Mouse (Mus musculus): ENCODE results near the gene Nrp1.

Gene Nrp1

DNA sequence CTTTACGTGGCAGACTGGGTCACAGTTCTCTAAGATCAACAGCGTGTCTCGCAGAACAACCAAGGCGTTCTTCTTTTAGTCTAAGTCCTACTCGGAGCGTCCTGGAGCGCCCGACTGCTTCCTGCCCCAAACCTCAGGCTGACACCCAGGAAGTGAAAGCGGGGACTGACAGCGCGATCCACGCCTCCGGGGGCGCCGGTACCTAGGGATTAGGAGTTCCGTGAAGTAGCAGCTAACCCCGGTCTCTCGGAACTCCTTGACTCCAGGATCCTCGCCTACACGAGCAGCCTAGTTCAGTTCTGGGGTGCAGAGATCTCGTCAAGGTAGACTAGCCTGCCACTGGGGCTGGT is at the start of gene Nrp1:
Gene Nrp1, plus strand, starts transcription at position 199 of the 350 bp plus-strand sequence.
- peak in 1 of 2 experiments; percentile 39 for DNase-seq

DNA sequence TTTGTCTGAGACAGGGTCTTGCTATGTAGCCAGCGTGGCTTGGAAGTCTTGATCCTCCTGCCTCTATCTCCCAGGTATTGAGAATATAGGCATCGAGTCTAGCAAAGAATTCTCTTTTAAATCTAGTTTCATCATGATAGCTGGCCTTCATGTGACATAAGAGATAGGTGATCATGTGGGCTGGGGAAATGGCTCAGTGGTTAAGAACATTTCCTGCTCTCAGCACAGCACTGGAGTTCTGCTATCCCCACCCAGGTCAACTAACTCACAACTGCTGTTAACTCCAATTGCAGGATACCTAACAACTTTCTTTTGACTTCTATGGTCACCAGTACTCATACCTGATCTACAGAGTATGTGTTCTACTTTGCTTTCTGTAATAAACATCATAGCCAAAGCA is 37.6 kb upstream of the Nrp1 start:
- DNase-seq, result no peak

DNA sequence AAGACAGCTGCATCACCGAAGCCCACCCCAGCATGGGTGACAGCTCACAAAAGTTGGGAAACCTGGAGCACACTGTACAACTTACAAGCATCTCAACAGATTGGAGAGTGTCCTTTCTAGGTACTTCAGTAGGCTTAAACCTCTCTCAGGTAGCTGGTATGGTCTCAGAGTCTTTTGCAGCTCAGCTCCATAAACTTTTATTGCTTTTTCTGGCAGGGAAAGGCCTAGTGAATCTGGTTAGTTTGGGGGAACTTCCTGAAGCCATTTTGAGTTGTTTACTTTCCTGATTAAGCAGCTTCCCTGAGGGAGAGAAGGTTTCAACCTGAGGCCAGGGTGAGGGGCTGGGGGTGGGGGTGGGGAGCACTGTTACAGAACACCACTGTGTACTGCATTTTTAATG is 31.1 kb upstream of the Nrp1 start:
- no peak for DNase-seq

DNA sequence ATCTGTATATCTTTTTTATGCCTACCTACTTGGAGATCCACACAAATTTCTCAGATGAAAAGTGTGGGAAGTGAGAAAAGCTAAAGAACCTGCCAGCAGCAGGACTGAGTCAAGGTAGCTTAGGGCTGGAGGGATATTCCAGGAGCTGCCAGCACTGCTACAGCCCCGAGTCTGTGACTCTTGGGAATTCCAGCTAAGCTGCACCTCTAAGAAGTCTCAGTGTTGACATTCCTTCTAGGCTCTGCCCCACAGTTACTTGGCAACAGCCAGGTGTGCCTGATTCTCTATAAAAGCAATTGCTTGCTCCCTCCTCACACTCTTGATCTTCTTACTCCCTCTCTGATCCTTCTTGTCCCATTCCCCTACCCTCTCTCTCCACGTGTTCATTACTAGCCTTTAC is 30.5 kb upstream of the Nrp1 start:
- no peak for DNase-seq

DNA sequence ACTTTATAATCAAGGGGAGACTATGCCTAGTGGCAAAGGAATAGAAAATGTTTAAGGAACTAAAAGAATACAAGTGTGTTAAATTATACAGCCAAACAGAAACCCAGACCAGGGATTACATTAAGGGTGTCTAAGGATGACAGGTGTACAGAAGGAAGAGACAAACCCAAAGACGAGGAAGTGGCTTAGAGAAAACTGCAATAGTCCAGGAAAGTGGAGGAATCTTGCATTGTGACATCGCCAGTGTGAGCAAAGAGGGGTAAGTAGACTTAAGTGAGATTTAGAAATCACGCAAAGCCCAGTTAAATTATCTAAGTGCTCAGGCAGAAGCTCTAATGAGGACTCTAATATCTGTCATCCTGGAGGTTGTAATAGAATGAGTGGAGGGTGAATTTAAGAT is 28.9 kb upstream of the Nrp1 start:
- DNase-seq, result no peak

DNA sequence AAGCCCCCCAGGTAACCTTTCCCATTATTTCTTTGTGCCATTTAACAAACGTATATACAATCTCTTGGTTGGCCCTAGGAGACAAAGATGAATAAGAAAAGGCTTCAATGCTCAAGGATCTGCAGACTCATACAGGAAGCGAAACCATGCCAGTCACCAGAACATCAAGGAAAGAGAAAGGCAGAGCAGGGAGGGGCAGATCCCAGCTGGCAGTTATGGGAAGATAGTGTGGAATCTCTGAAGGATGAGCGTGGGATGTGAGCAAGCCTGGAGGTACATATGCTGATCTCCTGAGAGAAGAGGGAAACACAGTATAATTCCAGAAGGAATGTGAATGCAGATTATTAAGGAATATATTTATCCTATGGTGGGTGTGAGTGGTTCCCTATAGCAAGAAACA is 22.4 kb upstream of the Nrp1 start:
- no peak for DNase-seq

DNA sequence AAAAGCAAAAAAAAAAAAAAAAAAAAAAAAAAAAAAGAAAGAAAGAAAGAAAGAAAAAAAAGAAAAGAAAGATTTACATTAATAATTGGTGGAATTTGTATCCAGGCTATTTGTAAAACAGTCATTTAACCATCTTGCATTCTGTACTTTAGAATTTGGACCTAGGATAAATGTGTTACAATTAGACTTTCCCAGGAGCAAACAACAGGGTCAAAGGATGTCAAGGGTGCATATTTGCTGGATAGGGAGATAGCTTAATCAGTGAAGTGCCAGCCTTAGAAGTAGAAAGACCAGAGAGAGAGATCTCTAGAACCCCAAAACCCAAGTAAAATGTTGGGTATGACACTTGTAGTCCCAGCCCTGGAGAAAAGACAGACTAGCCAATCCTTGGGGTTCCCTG is 19.5 kb upstream of the Nrp1 start:
- DNase-seq, result peak in 1 of 2 experiments; percentile 64

DNA sequence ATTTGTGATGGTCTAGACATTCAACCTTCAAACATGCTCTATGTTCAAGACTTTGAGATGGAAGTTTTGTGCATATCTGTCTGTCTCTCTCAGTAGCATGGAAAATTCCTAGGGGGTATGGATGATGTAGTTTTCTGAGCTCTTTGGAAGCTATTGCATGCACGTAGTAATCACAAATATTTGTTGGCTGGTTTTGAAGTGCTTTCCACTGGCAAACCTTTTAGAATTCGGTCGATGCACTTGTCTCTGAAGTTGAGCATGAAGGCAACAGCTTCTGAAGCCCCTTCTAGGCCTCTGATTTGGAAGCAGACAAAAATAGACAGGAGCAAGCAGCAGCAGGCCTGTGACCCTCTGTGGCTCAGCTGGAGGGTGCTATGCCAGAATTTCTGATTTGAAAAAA is 18.9 kb upstream of the Nrp1 start:
- DNase-seq, result no peak

DNA sequence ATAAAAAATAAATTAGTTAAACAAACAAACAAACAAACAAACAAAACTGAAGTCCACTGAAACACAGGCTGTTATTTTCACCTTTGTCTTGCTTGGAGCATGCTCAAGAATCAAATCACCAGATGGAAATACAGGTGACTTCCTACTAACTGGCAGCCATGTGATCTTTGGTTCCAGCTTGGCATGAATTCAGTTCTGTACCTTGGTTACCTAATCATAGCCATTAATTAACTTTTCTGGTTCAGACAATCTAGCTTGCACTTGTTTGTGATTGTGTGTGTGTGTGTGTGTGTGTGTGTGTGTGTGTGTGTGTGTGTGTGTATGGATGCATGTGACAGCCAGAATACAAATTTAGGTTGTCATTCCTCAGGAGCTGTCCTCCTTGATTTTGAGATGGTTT is 8.0 kb upstream of the Nrp1 start:
- peak; percentile 61 to 89 for DNase-seq

DNA sequence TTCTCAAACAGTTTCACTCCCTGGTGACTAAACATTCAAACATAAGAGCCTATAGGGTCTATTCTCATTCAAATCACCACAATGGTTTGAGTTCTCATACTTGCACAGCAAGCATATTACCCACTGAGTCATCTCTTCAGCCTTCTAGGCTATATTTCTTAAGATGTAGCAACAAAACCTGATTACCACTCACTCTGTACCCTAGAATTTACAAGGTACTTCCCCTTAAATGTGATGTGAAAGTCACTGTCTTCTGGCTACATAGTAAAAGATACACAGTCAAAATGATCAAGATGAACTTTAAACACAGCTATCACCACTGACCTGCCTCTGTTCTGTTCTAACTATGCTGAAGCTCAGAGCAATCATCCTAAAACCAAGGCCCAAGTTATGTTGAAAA is 7.2 kb upstream of the Nrp1 start:
- DNase-seq, result no peak

DNA sequence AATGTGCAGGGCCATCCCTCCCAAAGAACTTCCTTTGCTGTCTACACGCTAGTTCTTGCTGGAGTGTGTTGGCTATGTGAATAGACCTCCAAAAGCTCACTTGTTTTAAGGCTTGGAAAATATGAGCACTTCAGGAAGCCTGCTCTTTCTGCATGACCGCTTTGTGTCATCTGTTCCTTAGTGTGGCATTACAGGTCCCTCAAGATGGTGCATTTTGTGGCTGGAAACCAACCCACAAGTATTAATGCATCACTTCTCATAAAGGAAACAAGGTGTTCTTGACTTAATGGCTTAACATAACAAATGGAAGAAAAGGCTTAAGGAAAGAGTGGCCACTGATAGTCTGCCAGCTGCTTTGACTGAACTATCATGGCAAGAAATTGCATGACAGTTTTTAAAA is 5.6 kb upstream of the Nrp1 start:
- no peak for DNase-seq

DNA sequence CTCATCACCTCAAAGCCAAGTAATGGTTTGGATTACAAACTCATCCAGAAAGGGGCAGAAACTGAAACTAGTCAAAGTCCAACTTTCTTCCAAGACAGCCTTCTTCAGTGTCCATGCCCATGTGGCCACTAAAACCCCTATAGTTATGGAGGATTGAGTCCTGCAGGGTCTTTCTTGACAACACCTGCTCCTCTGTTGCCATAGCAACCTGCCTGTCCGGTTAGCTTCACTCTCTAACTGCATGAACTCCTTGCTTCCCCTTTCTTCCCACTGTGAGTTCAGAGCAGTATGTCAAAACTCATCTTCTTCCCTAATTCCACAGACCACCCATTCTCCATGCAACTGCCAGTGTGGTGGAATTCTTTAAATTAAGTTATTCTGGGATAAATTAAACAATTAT is 4.4 kb upstream of the Nrp1 start:
- no peak for DNase-seq

DNA sequence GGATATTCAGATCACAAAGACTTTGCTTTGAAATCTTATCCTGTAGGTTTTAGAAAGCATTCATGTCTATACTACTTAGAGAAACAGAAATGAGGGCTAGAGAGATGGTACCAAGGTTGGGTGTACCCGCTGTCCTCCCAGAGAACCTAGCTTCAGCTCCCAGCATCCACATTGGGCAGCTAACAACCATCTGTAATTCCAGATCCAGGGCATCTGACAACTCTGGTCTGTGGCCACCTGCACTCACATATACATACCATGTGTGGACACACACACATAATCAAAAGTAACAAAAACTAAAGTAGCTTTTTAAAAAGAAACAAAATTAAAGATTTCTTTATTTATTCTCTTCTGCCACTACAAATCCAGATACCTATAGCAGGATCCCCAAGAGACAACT is 3.3 kb upstream of the Nrp1 start:
- DNase-seq, result no peak

DNA sequence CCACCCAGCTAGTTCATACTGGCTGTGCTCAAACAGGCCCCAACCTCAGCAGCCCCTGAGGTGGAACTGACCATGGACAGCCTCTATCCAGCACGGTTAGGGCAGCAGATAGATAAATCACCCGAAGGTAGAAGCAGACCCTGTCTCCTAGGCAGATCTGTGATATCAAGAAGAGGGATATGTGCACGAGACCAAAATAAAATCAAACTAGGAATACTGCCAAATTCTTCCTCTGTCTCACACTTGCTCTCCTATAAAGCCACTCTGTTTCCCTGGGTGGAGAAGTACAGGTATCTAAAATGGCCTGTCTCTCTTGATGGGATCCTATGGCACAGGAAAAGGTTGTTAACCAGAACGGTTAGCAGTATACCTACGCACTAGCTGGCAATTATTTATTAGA is 2.2 kb upstream of the Nrp1 start:
- DNase-seq, result no peak

DNA sequence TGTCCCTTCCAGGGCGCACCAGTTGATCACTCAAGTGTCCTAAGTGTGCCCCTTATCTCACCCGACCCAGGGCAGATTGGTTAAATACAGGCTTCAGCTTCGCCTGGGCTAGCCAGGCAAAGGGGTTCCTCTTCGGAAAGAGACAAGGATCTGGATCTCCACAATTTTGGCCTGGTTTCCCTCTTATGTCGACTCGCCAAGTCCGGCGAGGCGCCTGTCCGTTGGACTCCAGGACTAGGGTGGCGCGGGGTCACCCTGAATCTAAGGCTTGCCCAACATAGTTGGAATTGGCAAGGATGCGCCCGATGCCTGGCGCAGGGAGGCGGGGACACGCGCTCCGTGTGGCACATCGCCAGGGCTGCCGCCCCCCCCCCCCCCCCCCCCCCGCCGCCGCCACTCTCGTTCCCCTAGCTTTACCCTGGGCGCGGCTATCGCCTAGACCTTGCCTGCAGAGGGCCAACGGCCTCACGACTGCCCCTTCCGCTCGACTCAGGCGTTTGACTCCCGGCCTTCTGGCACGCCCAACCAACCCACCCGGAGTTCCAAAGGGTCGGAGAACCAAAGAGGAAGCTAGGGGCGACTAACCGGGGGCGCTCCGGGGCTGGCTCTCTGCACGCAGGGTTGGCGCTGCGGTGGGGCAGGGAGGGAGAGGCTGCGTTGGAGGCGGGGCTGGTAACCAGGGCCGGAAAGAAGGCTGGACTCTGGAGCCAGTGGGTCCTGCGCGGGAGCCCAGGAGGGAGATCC is 1.4 kb upstream of the Nrp1 start:
- peak; percentile 90 to 92 for DNase-seq

DNA sequence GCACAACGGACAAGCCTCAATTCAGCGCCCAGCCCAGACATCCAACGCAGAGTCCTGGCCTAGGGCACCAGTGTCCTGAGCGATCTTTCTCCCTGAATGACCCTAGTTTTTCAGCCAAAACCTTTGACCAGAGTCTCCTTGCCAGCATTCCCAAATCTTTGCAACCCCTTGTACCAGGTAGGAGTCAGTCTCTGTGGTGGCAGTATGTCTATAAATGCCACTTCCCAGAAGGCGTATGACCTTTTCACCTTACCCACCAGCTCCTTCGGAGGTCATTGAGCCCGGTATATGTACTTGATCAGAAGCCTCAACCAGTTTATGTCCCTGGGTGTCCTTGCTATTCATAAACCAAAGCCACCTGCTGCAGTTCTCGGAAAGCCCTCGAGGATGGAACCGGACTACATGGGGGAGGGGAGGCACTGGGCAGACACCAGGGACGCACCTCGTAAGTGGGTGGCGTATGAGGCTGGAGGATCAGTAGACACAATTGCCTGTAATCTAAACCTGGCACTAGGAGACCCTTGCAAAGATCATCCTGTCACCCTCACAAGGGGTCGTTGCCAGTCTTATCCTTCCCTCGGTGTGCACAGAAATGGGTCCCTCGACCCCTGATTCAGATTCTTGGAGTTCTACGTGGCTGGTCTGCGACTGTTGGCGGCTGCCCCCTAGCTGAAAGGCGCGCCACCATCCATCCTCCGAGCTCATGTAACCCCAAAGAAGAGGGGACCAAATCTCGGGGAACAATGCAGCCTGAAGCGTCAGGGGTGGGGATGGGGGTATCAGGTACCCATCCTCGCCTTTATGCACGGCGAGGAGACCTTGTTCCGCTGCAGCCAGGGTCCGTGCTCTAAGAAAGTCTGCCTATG is 631 bp upstream of the Nrp1 start:
- DNase-seq, result peak; percentile 71 to 80

DNA sequence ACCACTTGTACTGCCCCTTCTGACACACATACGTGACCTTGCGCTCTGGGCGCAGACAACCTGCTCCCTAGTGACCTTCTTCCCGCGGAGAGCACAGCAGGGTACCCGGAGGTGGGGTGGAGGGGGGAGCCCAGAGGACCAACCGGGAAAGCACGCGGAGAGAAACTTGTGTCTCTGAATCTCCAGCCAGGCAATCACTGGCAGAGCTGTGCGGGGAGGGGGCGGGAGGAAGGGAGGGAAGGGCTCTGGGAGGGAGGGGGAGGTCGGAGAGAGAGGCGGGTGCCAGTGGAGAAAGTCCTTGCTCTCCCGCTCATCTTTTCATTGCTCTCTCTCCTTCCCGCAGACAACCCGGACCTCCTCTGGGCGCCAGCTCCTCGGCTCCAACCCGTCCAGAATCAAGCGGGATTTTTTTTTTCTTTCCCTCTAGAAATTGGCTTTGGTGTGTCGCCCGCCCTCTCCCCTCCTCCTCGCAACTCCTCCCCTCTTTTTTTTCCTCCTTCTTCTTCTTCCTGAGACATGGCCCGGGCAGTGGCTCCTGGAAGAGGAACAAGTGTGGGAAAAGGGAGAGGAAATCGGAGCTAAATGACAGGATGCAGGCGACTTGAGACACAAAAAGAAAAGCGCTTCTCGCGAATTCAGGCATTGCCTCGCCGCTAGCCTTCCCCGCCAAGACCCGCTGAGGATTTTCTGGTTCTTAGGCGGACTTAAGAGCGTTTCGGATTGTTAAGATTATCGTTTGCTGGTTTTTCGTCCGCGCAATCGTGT is 534 bp downstream of the Nrp1 start:
- DNase-seq, result peak; percentile 77 to 86

DNA sequence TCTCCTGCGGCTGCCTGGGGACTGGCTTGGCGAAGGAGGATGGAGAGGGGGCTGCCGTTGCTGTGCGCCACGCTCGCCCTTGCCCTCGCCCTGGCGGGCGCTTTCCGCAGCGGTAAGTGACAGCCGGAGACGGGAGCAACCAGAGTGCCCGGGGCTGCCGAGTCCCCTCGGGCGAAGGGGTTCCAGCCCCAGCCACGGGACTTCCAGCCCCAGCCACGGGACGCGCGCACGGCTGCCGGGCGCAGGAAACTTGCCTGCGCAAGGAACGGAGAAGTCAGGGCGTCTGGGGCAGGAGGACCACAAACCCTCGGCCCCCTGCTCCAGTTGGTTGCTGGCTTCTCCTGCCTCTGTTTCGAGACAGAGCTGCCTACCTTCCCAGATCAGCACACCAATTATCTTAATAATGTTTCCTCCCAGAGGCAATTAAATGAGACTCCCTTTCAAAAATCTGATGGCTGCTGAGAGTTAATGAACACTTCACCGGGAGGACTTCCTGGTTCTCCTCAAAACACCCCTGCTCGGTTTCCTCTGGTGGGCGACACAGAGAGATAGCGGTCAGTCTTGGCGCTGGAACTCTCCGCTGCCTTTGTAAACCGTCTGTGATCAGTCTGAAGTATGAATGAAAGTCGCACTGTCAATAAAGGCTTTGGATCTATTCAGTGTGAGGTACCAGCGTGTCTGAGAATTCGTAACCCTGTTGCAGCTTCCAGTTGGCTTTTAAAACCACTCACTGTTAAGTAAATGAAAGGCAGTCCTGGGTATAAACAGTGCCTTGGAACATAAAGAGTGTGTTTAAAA is 1.3 kb downstream of the Nrp1 start:
- no peak for DNase-seq

DNA sequence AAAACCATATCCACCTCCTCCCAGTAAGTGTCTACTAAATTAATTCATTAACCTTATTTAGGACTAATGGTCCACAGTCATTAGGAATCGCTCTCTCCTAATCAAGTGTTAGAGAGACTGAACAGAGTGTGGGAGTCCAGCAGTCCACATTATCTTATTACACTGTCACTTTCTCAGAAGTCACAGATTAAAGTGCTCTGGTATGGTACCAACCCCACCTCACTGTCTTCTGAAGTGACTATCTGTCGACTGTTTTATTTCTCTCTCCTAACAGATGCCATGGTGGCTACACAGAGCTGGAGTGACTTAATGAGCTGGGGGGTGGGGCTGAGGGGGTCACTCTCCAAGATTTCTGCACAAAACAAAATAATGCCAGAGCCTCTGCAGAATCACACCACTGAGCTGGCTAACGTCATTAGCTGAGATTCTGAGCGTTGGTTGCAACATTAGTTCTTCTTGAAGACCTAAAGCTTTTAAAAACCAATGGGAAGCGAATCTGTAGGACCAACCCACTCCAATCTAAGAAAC is 3.0 kb downstream of the Nrp1 start:
- no peak for DNase-seq

DNA sequence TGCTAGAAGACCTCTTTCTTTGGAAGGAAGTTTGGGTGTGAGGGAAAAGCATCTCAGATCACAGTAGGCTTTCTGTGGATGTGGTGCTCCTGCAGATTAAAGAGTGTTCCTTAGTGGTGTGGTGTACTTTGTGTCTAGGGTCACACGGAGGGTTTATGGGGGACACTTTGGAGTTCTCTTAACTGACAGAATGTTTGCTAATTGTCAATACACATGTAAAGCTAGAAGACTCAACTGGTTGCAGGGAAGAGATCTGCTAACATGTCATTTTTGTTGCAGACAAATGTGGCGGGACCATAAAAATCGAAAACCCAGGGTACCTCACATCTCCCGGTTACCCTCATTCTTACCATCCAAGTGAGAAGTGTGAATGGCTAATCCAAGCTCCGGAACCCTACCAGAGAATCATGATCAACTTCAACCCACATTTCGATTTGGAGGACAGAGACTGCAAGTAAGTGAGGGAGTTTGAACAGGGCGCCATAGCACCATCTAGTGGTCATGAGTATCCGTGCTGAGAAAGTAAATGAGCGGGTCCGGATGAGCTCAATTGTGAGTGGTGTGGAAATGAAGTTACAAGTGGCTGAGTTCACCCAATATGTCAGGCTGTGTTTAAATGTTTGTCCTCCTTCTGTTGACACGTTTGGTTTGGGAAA is 4.7 kb downstream of the Nrp1 start:
- DNase-seq, result peak; percentile 75 to 88

DNA sequence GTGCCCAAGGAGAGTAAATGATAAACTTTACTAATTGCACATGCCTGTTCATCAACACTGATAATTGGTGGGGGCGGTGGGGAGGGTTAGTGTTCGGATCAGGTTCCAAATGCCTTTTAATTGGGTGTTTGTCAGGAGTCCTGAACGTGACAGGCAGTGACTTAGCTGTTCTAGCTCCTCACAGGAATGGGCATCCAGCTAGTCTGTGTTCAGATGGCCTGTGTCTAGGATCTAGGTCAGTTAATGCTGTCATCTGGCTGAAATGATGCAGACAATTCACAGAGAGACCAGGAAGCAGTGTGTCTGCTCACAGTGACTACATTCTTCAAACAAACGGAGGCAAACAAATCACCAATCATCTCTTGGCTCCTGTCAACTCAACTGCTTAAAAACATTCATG is 12.1 kb downstream of the Nrp1 start:
- DNase-seq, result no peak

DNA sequence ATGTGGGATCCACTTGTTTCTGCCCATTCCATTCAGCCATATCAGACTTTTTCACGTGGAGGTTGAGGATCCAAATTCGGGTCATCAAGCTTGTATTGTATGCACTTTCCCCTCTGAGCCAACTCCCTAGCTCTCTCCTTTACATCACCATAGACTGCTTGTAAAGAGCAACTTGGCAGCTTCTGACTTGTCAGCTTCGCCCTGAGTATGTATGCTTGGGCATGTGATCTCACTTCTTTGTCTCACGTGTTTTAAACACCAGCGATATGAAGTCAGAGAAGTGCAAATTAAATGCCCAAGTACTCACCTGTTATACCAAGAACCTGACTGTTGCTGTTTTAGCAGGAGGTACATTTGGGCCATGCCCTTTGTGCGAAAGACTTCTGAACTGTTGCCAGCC is 12.6 kb downstream of the Nrp1 start:
- no peak for DNase-seq

All from kidney, adult 8-10 months (tissue).